Mouse (Mus musculus) right cerebral cortex, postnatal 25 days (tissue): ENCODE measurements around the gene Dcakd.

Source experiments
- DNase-seq: peaks from one replicate; pipeline ENCODE4 v3.0.0; 2022

Dcakd gene

GRCm38 (mm10) chr11:102971604-102972003, 56.5 kb downstream of the Dcakd start:
- DNase-seq: peak; percentile 17

DNA sequence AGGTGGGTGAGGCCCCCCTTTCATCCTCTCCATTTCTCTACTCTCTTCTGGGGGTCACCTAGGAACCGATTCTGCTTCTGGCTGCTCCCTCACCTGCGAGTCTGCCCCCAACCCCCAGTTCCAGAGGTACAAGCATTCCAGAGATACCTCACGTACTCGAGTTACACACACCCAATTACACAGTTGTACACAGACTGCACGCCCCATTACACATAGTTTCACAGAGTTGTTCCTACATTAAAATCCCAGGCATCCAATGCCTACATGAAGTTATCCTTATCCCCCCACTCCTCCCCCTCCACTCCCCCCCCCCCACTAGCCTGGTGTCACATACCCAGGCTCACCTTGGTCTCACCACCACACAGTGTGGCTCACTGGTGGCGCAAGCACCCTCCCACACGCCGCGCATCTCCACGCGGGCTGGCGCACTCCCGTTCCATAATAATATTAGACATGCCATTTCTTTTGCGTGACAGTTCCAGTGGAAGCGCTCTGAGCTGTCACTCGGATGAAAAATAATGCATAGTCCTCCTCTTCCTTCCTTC, 63.5 kb downstream of the Dcakd start:
- DNase-seq: no peak

DNA sequence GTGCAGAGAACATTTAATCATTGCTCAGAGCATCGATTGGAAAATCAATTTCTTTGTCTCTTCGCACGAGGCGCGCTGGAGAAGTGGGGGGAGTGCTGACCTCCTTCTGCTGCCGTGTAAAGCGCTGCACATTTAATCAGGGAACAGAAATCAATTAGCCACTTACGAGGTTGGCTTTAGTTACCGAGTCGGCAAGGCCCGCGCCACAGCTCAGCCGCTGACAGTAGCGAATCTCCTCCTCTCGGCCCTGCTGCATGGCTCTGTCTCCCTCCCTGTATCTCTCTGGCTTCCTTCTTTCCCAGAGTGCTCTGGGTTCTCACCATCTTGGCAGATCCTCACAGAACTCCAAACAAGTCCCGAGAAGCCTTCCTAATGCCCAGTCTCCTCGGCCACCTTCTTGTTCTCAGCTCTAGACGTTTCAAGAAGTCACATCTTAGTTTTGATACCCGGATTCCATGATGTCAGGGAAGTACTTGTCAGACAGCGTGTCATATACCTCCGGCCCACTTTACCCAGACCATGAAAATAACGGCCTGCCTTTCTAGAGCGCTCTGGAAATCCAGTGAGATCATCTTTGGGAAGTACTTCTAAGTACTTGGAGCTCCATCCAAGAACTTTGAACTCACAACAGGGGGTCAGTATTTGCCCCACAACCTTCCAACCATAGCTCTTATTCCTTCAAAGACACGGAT, 64.1 kb downstream of the Dcakd start:
- no peak for DNase-seq

DNA sequence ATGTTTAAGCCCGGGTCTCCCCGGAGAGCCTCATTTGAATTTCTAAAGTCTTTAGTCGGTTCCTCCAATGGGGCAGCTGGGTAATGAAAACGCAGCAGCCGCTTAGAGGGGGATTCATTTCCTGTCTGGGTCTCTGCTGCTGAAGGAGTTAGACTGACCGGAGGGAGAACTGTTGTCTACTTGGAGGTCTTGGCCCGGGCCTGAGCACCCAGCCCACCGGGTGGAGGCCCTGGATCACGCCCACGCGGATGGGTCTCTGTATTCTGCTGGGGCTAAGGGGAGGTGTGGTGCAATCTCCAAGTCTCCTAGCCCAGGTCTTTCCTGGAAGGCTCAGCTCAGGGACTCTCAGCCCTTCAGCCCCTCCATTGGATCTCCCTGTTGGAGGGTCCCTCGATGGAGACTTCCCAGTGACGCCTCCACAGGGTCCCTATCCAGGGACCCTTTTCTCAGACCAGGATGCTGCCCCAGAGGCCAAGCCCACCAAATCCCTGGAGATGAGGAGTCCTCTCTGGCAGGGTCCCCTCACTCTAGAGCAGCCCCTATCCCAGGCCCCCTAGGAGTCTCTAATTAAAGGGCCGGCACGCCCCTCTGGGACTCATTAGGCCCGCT, 64.8 kb downstream of the Dcakd start:
- no peak for DNase-seq

DNA sequence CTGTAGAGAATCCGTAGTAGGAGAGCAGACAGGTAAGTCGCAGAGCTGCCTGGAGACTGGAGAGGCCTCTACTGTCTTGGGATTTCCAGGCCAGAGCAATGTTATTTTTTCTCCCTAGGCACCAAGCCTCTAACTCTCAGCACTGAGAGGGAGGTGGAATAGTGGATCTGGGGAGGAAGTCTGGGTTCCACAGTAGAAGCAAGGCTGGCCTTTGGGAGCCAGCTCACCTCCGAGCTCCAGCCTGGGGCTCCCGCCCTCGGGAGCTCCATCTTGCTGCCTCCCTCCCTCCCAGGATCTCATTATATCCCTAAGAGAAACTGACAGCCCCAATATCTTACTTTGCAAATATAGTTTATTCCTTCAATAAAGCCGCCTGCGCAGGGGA, 65.3 kb downstream of the Dcakd start:
- no peak for DNase-seq

DNA sequence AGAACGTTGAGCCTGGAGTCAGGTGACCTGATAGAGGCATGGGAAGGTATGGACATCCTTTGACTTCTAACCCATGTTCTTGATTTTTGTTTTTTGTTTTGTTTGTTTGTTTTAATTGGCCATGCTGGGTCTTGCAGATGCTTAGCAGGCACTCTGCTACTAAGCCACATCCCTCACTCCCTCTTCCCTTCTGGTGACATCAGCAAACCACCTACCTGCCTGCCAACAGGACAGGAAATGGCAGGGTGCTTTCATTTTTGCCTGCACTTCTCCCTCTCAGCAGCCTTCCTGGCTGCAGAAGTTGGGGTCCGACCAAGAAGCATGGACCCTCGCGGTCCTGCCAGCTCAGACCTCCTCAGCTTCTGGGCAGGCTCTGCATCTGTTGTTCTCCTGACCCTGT, 67.1 kb downstream of the Dcakd start:
- DNase-seq: no peak

- no peak for DNase-seq
Observed at GRCm38 (mm10) chr11:102958870-102959269, 69.3 kb downstream of the Dcakd start.

DNA sequence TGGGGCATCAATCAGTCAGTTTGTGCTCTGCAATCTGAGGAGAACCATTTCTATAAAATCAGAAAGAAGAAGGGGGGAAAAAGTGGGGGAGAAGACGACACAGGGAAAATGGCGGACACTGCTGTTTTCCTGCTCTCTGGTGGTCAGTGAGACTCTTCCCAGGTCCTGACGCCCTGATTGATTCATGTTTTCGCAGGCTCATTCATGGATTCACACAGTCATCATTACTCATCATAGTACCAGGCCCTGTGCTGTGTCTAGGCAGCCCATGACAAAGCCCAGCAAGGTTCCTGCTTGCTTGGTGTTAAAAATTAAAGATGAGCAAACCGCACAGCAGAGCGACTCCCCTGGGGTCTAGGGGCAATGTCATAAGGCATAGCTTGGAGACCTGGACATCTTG, 69.7 kb downstream of the Dcakd start:
- no peak for DNase-seq

DNA sequence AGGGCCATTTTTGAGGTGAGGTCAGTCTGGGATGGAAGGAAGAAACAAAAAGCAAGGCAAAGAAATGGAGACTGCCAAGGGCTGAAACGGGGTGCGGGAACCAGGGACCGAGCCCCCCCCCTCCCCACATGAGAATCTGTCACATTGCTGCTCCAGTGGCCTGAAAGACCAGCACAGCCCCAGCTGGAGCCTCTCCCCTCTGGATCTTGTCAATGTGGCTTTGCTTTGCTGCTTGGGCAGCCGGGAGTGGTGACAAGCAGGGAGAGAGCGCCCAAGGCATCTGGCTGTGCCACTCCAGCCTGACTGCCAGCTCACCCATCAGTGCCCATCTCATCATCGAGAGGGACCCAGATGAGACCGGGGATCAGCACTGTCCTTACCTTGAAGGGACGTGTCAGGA, 70.4 kb downstream of the Dcakd start:
- no peak for DNase-seq

GRCm38 (mm10) chr11:102956962-102957614, 71.0 kb downstream of the Dcakd start:
- DNase-seq: peak; percentile 15

GRCm38 (mm10) chr11:102952922-102953321, 75.2 kb downstream of the Dcakd start:
- DNase-seq: no peak

DNA sequence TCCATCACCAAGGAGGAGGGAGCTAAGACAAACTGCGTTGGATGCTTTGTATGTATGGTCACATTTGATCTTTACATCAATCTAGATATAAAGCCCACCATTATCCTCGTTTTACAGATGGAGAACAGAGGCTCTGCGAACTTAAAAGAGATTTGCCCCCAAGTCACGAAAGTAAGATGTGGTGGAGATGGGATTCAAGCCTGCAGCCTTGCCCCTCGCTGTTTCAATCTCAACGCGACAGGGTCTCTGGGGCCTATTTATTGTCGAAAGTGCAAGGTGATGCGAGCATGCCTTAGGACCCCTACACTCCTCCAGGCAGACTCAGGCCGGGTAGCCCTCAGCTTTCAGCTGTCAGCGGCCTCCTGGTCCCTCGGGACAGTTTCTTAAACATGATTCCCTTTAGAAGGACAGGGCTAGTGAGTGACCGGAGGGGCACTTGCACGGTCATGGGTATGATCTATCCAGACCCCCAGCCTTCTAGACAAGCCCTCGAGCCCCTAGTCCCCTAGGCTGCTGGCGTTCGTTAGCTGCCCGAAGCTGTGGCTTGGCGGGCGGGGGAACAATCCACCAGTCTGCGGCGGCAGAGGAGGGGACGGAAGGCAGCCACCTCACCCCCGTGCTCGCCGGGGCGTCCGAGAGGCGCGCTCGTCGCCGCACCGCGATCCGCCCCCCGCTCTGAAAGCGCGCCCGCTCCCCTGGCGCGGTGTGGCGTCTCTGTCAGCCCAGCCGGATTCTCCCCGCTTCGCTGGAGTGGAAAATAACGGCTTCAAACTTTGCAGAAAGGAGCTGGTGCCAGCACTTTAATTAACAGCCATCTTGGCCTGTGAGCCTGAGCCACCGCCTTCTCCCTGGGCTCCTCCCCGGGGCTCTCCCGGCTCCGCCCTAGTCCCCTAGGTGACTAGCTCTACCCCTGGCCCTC, 79.8 kb downstream of the Dcakd start:
- DNase-seq: peak; percentile 28

- no peak for DNase-seq
Observed at GRCm38 (mm10) chr11:102946992-102947343, 81.2 kb downstream of the Dcakd start.

DNA sequence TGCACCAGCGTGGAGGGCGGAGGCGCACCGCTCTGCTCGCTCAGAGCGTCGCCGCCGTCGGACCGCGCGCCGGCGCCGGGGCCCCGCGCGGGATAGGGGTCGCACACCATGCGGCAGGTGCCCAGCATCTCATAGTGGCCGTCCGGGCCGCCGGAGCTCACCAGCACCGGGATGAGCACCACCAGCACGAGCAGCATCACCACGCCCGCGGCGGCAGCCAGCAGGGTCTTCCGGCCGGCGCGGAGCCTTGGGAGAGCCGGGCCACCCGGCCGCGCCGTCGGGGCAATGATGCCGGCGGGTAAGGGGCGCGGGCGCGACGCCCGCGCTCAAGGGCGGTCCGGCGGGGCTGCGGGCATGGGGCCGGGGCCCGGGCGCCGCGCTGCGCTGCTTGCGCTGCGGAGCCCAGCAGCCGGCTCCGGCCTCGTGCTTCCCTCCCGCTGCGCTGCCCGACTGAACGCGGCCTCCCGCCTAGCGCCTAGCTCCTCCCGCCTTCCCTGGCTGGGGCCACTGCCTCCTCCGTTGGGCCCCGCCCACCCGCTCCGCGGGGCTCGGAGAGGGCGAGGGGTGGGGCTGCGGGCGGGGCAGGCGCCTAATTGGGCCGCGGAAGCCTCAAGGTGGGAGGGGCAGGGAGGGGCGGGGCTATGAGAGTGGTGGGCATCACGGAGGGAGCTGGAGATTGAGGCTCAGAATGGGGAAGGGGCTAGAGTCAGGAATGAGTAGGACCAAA, 81.7 kb downstream of the Dcakd start, which contains the start of gene C1ql1:
C1ql1 (minus strand) TSS at position 424 of the 727 bp plus-strand sequence.
- DNase-seq: peak; percentile 69

GRCm38 (mm10) chr11:102945306-102946264, 82.5 kb downstream of the Dcakd start:
- DNase-seq: no peak
